Mouse (Mus musculus): Measurements from ENCODE around the gene Tmem203.

DNA sequence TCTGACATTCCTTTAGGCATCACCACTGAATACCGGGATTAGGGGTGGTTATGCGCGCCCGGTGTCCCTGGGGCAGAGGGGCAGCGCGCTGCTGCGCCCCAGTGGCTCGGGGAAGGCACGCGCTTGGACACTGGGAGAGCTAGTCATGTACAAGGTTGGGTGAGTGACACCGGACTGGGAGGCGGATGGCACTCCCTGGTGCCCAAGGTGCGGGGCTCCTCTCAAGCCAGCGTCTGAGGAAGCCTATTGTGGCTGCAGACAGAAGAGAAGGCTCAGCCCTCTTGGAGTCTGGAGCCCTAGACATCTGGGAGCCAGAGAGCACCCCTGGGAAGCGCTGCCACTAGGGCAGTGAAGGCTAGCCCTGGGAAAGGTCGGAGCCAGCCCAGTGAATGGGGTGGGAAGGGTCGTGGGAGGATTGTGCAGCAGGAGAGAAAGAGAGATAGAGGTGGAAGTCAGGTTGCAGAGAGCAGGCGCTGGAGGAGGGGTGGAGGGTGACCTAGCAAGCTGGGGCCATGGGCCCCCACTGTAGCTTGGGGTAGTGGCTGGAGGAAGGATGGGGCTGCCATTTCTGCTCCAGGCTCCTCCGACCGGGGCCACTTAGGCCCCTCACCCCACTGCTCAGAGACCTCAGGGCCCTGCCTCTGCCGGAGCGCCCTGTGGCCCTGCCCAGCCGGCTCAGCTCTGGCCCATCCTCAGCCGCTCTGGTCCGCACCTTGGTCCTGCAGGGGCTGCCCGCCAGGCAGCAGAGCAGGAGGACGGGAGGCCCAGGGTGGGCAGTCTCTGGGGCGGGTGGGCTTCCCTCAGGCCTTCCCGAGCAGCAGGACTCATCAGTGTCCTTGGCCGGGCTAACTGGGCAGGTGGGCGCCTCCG is 36.2 kb downstream of the Tmem203 start:
- no peak for TF ChIP-seq TAL1 (IDR thresholded peaks at IDR 0.05; ENCODE audit: low read length)
- no peak for TF ChIP-seq GATA1 (IDR thresholded peaks at IDR 0.05; ENCODE audit: low read length)

All from erythroblast, embryonic 14.5 days (primary cell).